ENCODE assay signal across 8 mouse cellular contexts in the genomic region with DNA sequence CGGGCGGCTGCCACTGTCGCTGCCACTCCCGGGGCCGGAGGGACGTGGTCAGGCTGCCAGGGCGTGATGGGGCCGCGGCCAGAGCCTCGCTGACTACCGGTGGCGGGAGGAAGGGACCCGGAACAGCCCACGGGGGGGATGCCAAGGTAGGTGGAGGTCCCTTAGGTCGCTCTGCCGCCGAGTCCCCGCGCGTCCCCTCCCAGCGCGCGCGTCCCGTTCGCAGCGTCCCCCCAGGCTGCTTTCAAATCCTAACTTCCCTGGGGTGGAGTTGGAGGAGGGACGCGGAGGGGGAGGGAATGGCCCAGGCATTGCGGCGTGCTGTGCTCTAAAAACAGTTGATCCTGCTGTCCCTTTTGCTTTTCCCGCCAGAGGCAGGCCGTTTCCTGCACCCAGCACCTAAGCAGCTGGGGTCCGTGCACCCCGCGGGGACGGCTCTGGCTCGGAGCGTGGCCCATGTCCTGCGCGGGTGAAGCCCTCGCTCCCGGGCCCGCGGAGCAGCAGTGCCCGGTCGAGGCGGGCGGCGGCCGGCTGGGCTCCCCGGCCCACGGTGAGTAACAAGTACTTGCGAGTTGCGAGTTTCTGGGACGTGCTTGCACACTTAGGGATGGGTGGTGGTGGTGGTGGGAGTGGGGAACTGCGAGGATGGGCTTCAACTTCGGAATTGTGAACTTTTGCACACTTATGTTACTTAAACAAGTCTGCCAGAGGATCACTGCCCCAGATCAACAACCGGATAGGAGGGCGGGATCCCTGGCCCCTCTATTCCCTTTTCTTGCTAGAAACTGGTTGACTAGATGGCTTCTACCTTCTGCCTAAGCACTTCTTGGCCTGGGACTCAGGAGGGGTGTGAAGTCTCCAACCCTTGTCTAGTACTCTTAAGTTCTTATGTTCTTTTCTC. TPM values are rescaled to one million over a fixed set of nuclear protein-coding genes. Genes with fewer than 3 reads are reported as not detected.
A peak's percentile ranks its signal among the peaks of the same experiment; 100 is the strongest.
DNase-seq lines count a peak whose midpoint lies in the region; ATAC-seq lines count a peak whose summit lies in the region.

No protein-coding gene starts in this region.

- peak overlapping the region; percentile 60 for H3K4me3 ChIP-seq in forebrain, embryonic 11.5 days (ENCODE audit: low read depth, low read length)

- peak; percentile 61 for DNase-seq in CD4-positive, CD25-positive, alpha-beta regulatory T cell, adult 2 months (ENCODE audit: low read depth, low spot score)
- DNase-seq in adipocyte (ENCODE audit: low spot score): peak; percentile 76
- peak; percentile 78 for DNase-seq in forebrain, embryonic 11.5 days (ENCODE audit: low spot score)
- peak; percentile 75 to 76 for DNase-seq in heart, postnatal 14 days
- peak; percentile 76 to 83 for DNase-seq in kidney, postnatal 36 days
- DNase-seq in right cerebral cortex, postnatal 4 days: peak; percentile 24
- peak; percentile 64 to 65 for DNase-seq in urinary bladder, postnatal 4 days (ENCODE audit: low spot score in 2 of 2)

- peak; percentile 83 for ATAC-seq in forebrain, embryonic 11.5 days (replicated peaks; ENCODE audit: low FRiP score)
- peak; percentile 75 for ATAC-seq in megakaryocyte progenitor cell, adult 5-6 weeks (replicated peaks; ENCODE audit: poor library complexity)

- no peak overlapping the region for H3K27ac ChIP-seq in forebrain, embryonic 11.5 days (ENCODE audit: low read depth, low read length)

- peaks cover 2% of the 10 kb centered on the region; the same call in 1 of the 2 replicates for H3K27me3 ChIP-seq in forebrain, embryonic 11.5 days (ENCODE audit: control insufficient read depth, insufficient read depth, low read length)

- H3K9me3 ChIP-seq in forebrain, embryonic 11.5 days (ENCODE audit: control insufficient read depth, low read length): no peaks in the 10 kb centered on the region

- H3K9ac ChIP-seq in forebrain, embryonic 11.5 days (ENCODE audit: low read length): peak overlapping the region; percentile 86

- H3K4me2 ChIP-seq in forebrain, embryonic 11.5 days (ENCODE audit: low read depth, low read length, severe bottlenecking): peak overlapping the region; percentile 97

- H3K4me1 ChIP-seq in forebrain, embryonic 11.5 days (replicated peaks; ENCODE audit: control insufficient read depth, insufficient read depth, low read length): 0 out of 2 replicates have a peak, but pooled peaks cover 2% of the 10 kb centered on the region

- WGBS in forebrain, embryonic 11.5 days: under 1% methylated on average over 55 of the region's 60 CpGs

- no peaks in the 10 kb centered on the region for H3K36me3 ChIP-seq in forebrain, embryonic 11.5 days (ENCODE audit: control insufficient read depth, insufficient read depth, low read length)

- intact Hi-C loops in heart, postnatal 14 days (cut with DNase I): loop anchor here (2.0 kb wide), 1 partner anchor 70 kb away; no protein-coding TSS in a partner anchor

RNA-seq across cellular contexts. Expression of a gene that starts 0.6 kb away (rescaled TPM):
- 5.4 and 5.7 TPM in 2 replicates for polyA plus RNA-seq in forebrain, embryonic 11.5 days (2014; fragmentation: Nextera tagmentation; extraction: Ambion mirVana)
- total RNA-seq in heart, postnatal 14 days (2021): 10 to 100 TPM; 17.7 to 22.0 TPM
- 7.6 and 8.5 TPM in 2 replicates for total RNA-seq in megakaryocyte progenitor cell, adult 5-6 weeks (2015)
- total RNA-seq in megakaryocyte progenitor cell, adult 5-6 weeks (2017): 9.4 and 10.9 TPM in 2 replicates

Comparison
In these comparisons a context has a peak if more than half of its experiments do, and no peak if none do; other contexts are left out.
1. DNase-seq: peak in every context shown above with its lines; median percentile 80 in kidney, postnatal 36 days; 78 in forebrain, embryonic 11.5 days; 76 in adipocyte; 76 in heart, postnatal 14 days; 64 in urinary bladder, postnatal 4 days; 61 in CD4-positive, CD25-positive, alpha-beta regulatory T cell, adult 2 months; 24 in right cerebral cortex, postnatal 4 days.